Mouse (Mus musculus) lung, postnatal 14 days (tissue): ENCODE data around the gene Acads.

Experiments
- DNase-seq: peaks from one replicate; pipeline ENCODE4 v3.0.0; 2021

Acads gene

GRCm38 (mm10) chr5:115068671-115069421 is 50.3 kb downstream of the Acads start:
- no peak for DNase-seq

- DNase-seq = no peak
These were observed 52.9 kb downstream of the Acads start for GRCm38 (mm10) chr5:115066245-115066644.

GRCm38 (mm10) chr5:115063391-115063790 is 55.8 kb downstream of the Acads start:
- DNase-seq = no peak

- DNase-seq = no peak
These were observed 56.6 kb downstream of the Acads start for GRCm38 (mm10) chr5:115062566-115062965.

GRCm38 (mm10) chr5:115060977-115061376 is 58.2 kb downstream of the Acads start:
- DNase-seq = no peak
